Mouse (Mus musculus): Measurements from ENCODE around the gene Gm28308. TPM values are rescaled to one million over a fixed set of nuclear protein-coding genes. Genes with fewer than 3 reads are reported as not detected.

The Gm28308 gene
- polyA plus RNA-seq, 1 experiment from 2014 or later = not detected

DNA sequence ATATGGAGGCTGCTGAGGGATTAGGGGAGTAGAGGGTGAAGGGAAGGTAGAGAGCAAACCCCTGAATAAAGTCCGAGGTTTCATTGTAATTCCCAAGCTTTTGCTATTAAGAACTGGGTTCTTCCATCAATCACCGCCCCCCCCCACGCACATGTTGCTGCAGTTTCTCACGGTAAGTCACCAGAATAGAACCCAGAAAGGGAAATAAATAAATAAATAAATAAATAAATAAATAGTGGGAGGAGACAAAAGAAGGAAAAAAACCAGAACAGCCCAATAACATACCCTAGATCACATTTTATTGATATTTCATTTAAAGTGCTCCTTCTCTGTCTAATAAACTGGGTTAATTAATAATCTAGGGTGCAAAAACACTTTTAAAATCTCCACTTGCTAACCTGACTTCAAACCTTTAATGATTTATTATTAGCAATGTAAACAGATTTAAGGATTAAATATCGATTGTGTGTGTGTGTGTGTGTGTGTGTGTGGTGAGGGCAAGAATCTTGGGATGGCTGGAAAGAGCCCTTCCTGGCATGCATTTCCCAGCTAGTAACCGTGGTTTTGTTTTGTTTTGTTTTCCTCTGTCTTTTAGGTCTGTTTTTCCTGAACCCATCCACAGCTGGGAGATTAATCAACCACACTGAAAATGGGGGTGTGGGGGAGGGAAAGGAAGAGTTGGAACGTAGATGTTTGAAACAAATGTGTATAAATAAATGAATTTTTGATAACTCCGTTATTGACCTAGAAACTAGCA is 51.6 kb downstream of the Gm28308 start:
- H3K9ac ChIP-seq = no peak overlapping the region
- peaks cover 93% of the 10 kb centered on the region for H3K27me3 ChIP-seq (replicated peaks)
- H3K36me3 ChIP-seq (replicated peaks) = no peaks in the 10 kb centered on the region
- H3K27ac ChIP-seq = no peak overlapping the region
- no peak for ATAC-seq (replicated peaks)
- H3K4me3 ChIP-seq = no peak overlapping the region
- H3K4me2 ChIP-seq = no peak overlapping the region
- WGBS = 4% methylated on average over 8 of the region's 8 CpGs
- H3K9me3 ChIP-seq = no peaks in the 10 kb centered on the region
- peaks cover 13% of the 10 kb centered on the region for H3K4me1 ChIP-seq

DNA sequence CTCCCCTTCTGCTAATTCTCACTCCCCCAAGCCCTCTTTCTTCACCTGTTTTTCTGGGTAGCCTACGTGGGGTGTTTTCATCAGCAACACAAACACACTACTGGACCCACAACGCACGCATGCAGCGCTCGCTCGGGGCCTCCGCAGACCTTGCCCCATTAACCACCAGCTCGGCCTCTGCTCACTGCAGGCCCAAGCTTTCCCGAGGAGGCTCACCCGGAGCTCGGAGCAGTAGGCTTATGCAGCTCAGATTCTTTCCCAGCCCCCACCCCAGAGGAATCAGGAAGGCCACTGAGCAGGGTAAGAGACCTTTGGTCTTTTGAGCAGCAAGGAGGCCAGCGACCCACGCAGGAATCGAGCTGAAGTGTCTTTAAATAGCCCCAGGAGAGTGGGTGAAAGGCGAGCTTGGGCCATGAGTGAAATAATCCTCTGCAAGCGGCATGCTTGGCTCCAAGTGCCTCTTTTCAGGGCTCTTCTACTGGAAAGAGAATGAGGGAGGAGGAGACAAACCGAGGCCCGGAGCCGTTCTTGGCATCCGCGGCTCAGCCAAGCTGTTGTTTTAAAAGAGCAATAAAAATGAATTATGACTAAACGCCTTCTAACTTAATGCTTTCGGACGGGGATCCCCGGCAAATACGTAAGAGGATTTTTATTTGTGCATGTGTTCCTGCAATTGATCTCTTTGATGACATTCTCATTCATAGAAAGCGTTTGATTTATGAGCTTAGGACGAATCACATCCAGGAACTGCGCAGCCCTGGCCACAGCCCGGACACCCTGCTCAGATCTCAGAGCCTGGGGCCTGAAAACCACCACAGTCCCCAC is 52.4 kb downstream of the Gm28308 start:
- Histone ChIP-seq H3K4me2 (no peak overlapping the region), H3K27ac (no peak overlapping the region), H3K4me3 (no peak overlapping the region), H3K4me1 (peaks cover 13% of the 10 kb centered on the region), H3K27me3 (replicated peaks) (peaks cover 94% of the 10 kb centered on the region), H3K9me3 (no peaks in the 10 kb centered on the region), H3K9ac (no peak overlapping the region), H3K36me3 (replicated peaks) (no peaks in the 10 kb centered on the region)
- WGBS = 1% methylated on average over 30 of the region's 30 CpGs
- no peak for ATAC-seq (replicated peaks)

DNA sequence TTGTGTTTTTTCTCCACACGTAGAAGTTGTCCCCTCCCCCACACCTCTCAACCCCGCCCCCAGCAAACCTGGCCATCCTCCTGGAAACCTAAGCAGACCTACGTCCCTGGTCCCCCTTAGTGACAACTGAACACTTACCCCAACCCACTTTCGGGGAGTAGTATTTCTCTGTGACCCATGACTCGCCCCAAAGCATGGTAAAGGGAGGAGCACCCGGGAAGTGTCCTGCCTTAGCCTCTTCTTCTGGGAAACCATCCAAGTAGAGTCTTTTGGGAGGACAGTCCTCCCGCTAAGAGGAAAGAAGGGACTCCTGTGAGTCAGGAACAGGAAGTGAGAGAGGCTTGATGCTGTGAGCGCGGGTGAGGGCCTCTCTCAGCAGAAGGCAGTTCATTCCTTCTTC is 53.2 kb downstream of the Gm28308 start:
- Histone ChIP-seq H3K4me1 (peaks cover 13% of the 10 kb centered on the region), H3K27me3 (replicated peaks) (peaks cover 96% of the 10 kb centered on the region), H3K9ac (no peak overlapping the region), H3K27ac (no peak overlapping the region), H3K9me3 (no peaks in the 10 kb centered on the region), H3K36me3 (replicated peaks) (no peaks in the 10 kb centered on the region), H3K4me2 (no peak overlapping the region), H3K4me3 (no peak overlapping the region)
- ATAC-seq (replicated peaks) = no peak
- WGBS = 1% methylated on average over 9 of the region's 9 CpGs

DNA sequence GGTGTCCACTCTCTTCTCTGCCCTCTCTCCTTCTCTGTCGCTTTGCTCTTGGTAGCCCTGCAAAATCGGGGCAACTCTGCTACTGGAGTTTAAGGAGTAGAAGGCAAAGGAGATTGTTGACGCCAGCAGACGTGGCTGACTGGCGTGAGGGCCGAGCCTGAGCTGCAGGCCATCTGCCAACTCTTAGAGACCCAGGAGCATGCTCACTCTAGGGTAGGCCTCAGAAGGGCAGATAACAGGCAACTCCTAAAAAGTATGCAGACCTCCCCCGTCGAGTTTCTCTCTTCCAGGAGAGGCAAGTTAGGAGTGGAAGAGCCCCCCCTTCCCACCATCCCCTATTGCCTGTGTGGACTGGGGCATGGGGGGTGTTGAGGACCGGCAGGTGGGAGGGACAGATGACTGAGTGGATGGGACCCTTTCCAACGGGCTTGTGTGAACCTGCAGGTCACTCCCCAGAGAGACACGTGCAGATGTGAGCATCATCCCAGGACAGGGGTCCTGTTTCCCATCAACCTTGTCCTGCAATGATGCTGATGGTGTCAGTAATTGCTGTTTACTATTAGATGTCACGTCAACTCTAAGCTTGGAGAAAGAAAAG is 53.9 kb downstream of the Gm28308 start:
- Histone ChIP-seq H3K9me3 (no peaks in the 10 kb centered on the region), H3K36me3 (replicated peaks) (no peaks in the 10 kb centered on the region), H3K4me3 (no peak overlapping the region; the same call in 1 of the 2 replicates), H3K9ac (no peak overlapping the region), H3K4me1 (peaks cover 13% of the 10 kb centered on the region), H3K4me2 (peak overlapping the region; percentile 74), H3K27ac (no peak overlapping the region), H3K27me3 (replicated peaks) (peaks cover 98% of the 10 kb centered on the region)
- no peak for ATAC-seq (replicated peaks)
- WGBS = 3% methylated on average over 12 of the region's 12 CpGs

DNA sequence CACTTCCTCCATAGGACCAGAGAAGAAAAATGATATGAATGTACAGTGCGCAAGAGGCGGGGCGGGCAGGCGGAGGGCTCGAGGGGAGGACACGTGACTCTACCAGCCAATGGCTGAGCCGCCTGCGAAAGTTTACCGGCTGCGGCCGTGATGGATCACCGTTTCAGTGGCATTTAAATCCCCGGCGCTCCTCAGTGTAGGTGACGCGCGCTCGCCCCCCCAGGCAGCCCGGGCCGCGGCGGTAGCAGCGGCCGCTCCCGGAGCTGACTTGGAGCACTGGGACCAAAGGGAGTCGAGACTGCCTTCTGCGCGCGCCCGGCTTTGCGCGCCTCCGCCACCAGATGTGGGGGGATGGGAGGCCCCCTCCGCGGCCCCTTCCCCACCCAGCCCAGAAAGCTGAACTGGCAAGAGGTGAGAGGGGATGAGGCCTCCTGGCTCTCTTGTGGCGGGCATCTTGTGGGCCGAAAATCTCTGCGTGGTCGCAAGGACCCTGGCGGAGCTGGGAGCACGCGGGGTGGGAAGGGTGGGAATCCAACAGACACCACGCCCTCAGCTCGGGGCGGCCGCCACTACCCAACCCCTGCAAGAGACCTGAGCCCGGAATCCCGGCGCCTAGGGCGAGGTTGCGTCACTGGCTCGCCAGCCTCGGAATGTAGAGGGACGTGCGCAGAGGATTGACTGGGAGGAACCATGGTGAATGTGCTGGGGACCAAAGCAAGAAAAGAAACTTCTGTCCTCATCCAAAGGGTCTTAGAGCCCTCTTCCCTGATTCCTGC is 54.7 kb downstream of the Gm28308 start, which contains the start of gene Hoxa1:
Hoxa1 (minus strand) TSS at position 42 of the 776 bp plus-strand sequence.
- Histone ChIP-seq H3K27ac (no peak within 1 kb of the TSS), H3K36me3 (replicated peaks) (no peaks in the 10 kb centered on the region), H3K27me3 (replicated peaks) (peaks cover 98% of the 10 kb centered on the region), H3K4me3 (peak within 1 kb of the TSS; percentile 40), H3K9me3 (no peaks in the 10 kb centered on the region), H3K4me1 (peaks cover 13% of the 10 kb centered on the region), H3K9ac (no peak within 1 kb of the TSS; the same call in 1 of the 2 replicates), H3K4me2 (peak within 1 kb of the TSS; percentile 74)
- ATAC-seq (replicated peaks) = peak; percentile 60; the same call in 1 of the 2 replicates
- under 1% methylated on average over 55 of the region's 55 CpGs for WGBS

DNA sequence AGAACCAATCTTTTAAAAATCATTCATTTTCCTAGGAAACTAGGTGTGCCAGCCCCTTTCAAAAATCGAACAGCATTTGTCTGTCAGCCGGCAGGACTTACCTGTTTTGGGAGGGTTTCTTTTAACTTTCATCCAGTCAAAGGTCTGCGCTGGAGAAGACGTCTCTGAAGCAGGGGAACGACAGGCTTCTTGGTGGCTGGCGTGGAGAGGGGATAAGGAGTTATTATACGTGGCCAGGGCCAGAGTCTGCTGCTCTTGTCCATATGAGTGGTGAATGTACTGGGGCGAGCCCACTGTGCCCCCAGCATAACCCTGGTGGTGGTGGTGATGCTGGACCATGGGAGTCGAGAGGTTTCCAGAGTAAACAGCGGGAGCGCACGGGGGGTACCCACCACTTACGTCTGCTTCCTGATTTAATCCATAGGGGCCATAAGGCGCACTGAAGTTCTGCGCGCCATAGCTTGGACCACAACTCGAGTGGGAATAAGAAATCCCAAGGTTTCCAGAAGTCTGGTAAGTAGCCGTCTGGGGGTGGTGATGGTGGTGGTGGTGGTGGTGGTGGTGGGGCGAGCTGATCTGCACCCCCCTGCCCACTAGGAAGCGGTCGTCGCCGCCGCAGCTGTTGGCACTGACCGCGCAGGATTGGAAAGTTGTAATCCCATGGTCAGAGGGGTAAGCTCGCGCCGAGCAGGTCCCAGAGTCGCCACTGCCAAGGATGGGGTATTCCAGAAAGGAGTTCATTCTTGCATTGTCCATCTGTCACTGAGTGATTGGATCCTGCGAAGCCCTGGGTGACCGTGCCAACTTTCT is 55.5 kb downstream of the Gm28308 start:
- no peak overlapping the region for H3K9ac ChIP-seq
- peak overlapping the region; percentile 74 for H3K4me2 ChIP-seq
- H3K27ac ChIP-seq = no peak overlapping the region
- 2% methylated on average over 32 of the region's 32 CpGs for WGBS
- no peaks in the 10 kb centered on the region for H3K9me3 ChIP-seq
- ATAC-seq (replicated peaks) = no peak; the same call in 1 of the 2 replicates
- peaks cover 98% of the 10 kb centered on the region for H3K27me3 ChIP-seq (replicated peaks)
- H3K36me3 ChIP-seq (replicated peaks) = no peaks in the 10 kb centered on the region
- peak overlapping the region; percentile 40 for H3K4me3 ChIP-seq
- H3K4me1 ChIP-seq = peaks cover 13% of the 10 kb centered on the region

DNA sequence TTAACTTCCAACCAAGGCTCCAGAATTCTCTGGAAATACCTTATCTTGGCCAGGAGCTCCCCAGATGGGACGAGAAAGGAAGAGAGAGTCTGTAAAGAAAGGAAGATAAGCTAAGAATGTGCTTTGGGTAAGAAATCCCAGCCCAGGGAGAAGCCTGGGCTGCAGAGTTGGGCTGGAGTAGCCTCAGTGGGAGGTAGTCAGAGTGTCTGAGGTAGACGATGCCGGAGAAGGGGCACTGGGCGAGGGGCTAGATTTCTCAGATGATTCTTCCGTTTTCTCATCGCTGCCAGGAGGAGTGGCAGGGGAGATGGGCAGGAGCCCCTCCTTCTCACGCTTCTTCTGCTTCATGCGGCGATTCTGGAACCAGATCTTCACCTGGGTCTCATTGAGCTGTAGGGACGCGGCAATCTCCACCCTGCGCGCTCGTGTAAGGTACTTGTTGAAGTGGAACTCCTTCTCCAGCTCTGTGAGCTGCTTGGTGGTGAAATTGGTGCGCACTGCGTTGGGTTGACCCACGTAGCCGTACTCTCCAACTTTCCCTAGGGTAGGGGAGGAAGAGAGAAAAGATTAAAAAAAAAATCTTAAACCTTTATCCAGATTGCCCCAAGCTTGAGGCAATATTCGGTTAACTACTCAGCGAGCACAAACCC is 56.5 kb downstream of the Gm28308 start:
- no peaks in the 10 kb centered on the region for H3K36me3 ChIP-seq (replicated peaks)
- H3K27me3 ChIP-seq (replicated peaks) = peaks cover 98% of the 10 kb centered on the region
- no peak overlapping the region for H3K27ac ChIP-seq
- WGBS = 2% methylated on average over 20 of the region's 20 CpGs
- H3K4me3 ChIP-seq = no peak overlapping the region
- no peak overlapping the region for H3K9ac ChIP-seq
- peaks cover 13% of the 10 kb centered on the region for H3K4me1 ChIP-seq
- H3K9me3 ChIP-seq = no peaks in the 10 kb centered on the region
- H3K4me2 ChIP-seq = no peak overlapping the region
- no peak for ATAC-seq (replicated peaks)

DNA sequence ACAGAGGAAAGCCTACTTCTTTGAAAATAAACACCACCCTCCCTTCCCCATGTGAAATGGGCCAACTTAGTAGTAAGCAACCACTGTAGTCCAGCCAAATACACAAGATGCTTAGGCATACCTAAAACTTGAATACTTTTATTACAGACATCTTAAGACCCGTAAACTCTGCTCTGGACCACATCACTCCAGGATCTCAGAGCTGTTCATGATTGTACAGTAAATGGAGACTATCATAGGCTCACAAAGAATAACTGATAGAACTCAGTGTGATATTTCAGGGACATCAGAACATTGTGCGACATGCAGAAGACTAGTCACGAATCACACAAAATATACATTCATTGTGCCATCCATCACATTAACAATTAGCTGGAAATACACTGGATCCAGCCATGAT is 57.7 kb downstream of the Gm28308 start:
- Histone ChIP-seq H3K27me3 (replicated peaks) (peaks cover 99% of the 10 kb centered on the region), H3K4me2 (no peak overlapping the region), H3K9ac (no peak overlapping the region), H3K9me3 (no peaks in the 10 kb centered on the region), H3K36me3 (replicated peaks) (no peaks in the 10 kb centered on the region), H3K4me3 (no peak overlapping the region), H3K27ac (no peak overlapping the region), H3K4me1 (peaks cover 13% of the 10 kb centered on the region)
- 46% methylated on average over 3 of the region's 3 CpGs for WGBS
- no peak for ATAC-seq (replicated peaks)

DNA sequence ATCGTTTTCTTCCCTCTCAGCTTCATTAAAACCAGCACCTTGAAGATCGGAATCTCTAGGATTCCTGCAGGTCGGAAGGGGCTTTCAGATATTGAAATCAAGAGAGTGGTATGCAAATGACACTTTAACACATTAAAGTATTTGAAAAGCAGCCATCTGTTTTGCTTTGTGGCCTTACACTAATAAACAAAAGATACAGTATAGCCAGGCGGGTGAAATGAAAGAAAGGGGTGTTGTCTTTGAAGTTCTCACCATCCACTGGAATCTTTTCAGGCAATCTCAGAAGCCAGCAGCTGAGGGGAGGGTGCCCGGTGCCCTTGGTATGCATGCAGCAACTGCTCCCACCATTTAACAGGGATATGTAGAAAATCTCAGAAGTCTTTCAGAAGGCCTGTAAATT is 59.1 kb downstream of the Gm28308 start:
- no peak overlapping the region for H3K27ac ChIP-seq
- no peaks in the 10 kb centered on the region for H3K9me3 ChIP-seq
- 8% methylated on average over 5 of the region's 5 CpGs for WGBS
- H3K4me3 ChIP-seq = no peak overlapping the region
- peaks cover 98% of the 10 kb centered on the region for H3K27me3 ChIP-seq (replicated peaks)
- H3K4me2 ChIP-seq = no peak overlapping the region
- peaks cover 12% of the 10 kb centered on the region for H3K4me1 ChIP-seq
- ATAC-seq (replicated peaks) = no peak
- no peak overlapping the region for H3K9ac ChIP-seq
- H3K36me3 ChIP-seq (replicated peaks) = no peaks in the 10 kb centered on the region

DNA sequence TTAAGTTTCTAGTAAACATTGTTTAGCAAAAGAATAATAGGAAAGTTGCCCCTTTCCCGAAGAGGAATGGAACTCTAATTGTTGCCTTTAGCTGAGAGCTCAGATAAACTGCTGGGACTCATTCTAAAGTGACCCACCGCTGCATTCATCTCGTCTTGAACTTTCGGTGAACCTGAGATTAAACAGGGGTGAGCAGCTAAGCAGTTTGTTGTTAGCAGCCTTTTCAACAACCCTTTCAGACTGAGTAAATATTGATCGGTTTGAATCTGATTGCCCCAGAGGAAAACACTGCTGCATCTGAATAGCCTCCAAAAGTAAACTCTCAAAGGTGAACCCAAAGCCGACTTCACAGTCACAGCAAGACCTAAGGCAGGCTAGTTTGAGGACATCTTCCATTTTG is 59.9 kb downstream of the Gm28308 start:
- no peaks in the 10 kb centered on the region for H3K9me3 ChIP-seq
- H3K4me2 ChIP-seq = no peak overlapping the region
- 2% methylated on average over 6 of the region's 6 CpGs for WGBS
- no peaks in the 10 kb centered on the region for H3K36me3 ChIP-seq (replicated peaks)
- H3K27ac ChIP-seq = no peak overlapping the region
- peaks cover 4% of the 10 kb centered on the region for H3K4me1 ChIP-seq
- ATAC-seq (replicated peaks) = no peak
- peaks cover 96% of the 10 kb centered on the region for H3K27me3 ChIP-seq (replicated peaks)
- H3K9ac ChIP-seq = no peak overlapping the region
- H3K4me3 ChIP-seq = no peak overlapping the region
